Mouse (Mus musculus): Measurements from ENCODE around the gene Wdr13. TPM values are rescaled to one million over a fixed set of nuclear protein-coding genes. Genes with fewer than 3 reads are reported as not detected.

Wdr13 gene
- polyA plus RNA-seq, 1 experiment, result 35.6 TPM

DNA sequence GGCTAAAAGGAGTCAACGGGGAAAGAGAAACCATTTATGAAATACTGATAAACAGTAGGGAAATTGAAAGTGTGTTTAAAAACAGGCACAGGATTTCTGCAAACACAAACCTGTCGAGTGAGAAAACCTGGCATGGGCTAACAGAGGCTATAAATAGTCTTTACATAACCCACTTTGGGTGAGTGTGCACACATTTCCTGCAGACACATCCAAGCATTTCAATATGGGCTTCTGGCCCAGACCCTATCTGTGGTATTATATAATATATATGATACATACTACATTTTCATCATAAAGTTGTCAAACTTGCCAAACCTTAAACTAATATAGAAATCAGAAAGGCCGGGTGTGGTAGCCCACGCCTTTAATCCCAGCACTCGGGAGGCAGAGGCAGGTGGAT is 30.4 kb upstream of the Wdr13 start:
- no peak for TF ChIP-seq CTCF (IDR thresholded peaks at IDR 0.05; ENCODE audit: control insufficient read depth, insufficient read depth, low read length)
- TF ChIP-seq POLR2A (IDR thresholded peaks at IDR 0.05; ENCODE audit: borderline replicate concordance, control insufficient read depth, low read depth, low read length), result no peak
- Histone ChIP-seq H3K27ac (ENCODE audit: control insufficient read depth, insufficient read depth, low read depth, low read length, poor library complexity) (no peak overlapping the region), H3K4me1 (ENCODE audit: control insufficient read depth, insufficient read depth, low read length) (no peaks in the 10 kb centered on the region), H3K4me3 (replicated peaks; ENCODE audit: control insufficient read depth, low read depth, low read length) (no peak overlapping the region)
- 34% methylated on average over 5 of the region's 5 CpGs for WGBS

DNA sequence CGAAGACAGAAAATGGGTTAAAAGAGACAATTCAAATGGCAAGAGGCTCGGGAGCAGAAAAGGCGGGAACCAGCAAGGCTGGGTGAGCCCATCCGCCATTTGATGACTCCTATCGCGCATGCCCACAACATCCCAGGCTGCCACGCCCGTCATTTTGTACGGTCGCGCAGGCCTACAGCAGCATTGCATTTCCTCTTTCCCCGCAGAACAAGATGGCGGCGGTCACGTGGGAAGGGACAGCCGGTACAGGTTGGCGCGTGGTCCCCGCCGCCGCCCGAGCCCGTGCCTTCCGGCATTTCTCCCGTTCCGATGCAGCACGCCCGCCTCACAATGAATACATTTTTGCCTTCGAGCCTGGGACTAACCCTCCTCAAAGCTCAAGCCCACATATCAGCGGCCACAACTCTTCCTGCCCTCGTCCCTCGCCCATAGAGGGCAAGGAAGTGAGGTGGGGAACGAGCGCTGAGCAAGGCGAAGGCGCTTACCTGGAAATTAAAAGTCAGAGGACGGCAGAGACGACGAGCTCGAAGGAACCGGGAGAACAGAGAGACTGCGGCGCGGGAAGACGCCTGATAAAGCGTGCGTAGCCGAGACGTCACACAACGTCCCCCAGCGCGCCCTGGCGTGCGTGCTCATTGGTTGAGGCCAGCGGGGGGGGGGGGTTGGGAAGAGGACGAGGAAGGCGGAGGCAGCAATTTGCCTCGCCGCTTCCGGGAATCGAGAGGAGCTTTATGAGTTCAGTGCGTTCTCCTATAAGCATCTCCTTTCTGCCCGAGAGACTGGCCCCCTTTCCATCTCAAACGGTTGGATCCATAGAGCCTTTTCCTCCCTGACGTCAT is 12.7 kb upstream of the Wdr13 start, which contains the start of gene Rbm3:
TSS of gene Rbm3 (minus strand) at position 728 of the 839 bp plus-strand sequence.
- Histone ChIP-seq H3K4me1 (ENCODE audit: control insufficient read depth, insufficient read depth, low read length) (no peaks in the 10 kb centered on the region), H3K4me3 (replicated peaks; ENCODE audit: control insufficient read depth, low read depth, low read length) (peak within 1 kb of the TSS; percentile 94), H3K27ac (ENCODE audit: control insufficient read depth, insufficient read depth, low read depth, low read length, poor library complexity) (peak within 1 kb of the TSS; percentile 97)
- TF ChIP-seq POLR2A (IDR thresholded peaks at IDR 0.05; ENCODE audit: borderline replicate concordance, control insufficient read depth, low read depth, low read length) (peak; percentile 58; the same call in 1 of the 2 replicates), CTCF (IDR thresholded peaks at IDR 0.05; ENCODE audit: control insufficient read depth, insufficient read depth, low read length) (no peak)
- WGBS, result 16% methylated on average over 62 of the region's 65 CpGs

DNA sequence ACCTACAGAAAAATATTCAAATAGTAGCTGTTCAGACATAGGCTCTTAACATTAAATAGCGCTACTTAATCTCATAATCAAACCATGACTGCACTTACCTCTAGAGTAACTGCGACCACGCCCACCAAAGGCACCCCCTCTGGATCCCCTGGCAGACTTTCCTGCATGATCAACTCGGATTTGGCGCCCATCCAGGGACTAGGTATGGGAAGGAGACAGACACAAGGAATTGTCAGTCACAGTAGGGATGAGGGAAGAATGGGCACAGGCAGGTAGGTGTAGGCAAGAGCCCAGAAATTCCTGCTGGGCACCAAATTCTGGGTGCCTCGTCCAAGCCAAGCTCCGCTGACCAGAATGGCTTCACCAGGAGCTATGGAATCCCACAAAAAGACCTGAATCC is 11.1 kb upstream of the Wdr13 start:
- Histone ChIP-seq H3K4me1 (ENCODE audit: control insufficient read depth, insufficient read depth, low read length) (no peaks in the 10 kb centered on the region), H3K27ac (ENCODE audit: control insufficient read depth, insufficient read depth, low read depth, low read length, poor library complexity) (peak overlapping the region; percentile 70; the same call in 1 of the 2 replicates), H3K4me3 (replicated peaks; ENCODE audit: control insufficient read depth, low read depth, low read length) (peak overlapping the region; percentile 94)
- TF ChIP-seq POLR2A (IDR thresholded peaks at IDR 0.05; ENCODE audit: borderline replicate concordance, control insufficient read depth, low read depth, low read length) (no peak), CTCF (IDR thresholded peaks at IDR 0.05; ENCODE audit: control insufficient read depth, insufficient read depth, low read length) (no peak)
- 57% methylated on average over 7 of the region's 7 CpGs for WGBS

DNA sequence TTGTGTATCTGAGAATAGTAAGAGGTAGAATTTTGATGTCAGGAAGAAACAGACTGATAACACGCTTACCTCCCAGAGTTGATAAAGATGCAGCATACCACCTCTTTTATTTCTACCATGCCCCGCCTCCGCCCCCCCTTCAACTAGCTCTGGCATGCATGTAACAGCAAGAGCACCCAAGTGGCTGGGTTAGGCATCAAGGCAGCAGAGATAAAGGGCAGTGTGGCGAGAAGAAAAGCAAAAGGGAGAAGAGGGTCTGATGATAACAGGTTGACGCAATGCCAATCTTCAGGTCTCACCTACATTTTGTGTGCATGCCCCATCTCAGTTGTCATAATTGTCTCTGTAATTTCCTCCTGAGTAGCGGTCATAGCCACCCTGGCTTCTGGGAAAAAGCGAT is 10.3 kb upstream of the Wdr13 start:
- H3K4me3 ChIP-seq (replicated peaks; ENCODE audit: control insufficient read depth, low read depth, low read length), result no peak overlapping the region
- TF ChIP-seq CTCF (IDR thresholded peaks at IDR 0.05; ENCODE audit: control insufficient read depth, insufficient read depth, low read length), result no peak
- TF ChIP-seq POLR2A (IDR thresholded peaks at IDR 0.05; ENCODE audit: borderline replicate concordance, control insufficient read depth, low read depth, low read length), result no peak
- no peaks in the 10 kb centered on the region for H3K4me1 ChIP-seq (ENCODE audit: control insufficient read depth, insufficient read depth, low read length)
- 71% methylated on average over 7 of the region's 7 CpGs for WGBS
- no peak overlapping the region for H3K27ac ChIP-seq (ENCODE audit: control insufficient read depth, insufficient read depth, low read depth, low read length, poor library complexity)

DNA sequence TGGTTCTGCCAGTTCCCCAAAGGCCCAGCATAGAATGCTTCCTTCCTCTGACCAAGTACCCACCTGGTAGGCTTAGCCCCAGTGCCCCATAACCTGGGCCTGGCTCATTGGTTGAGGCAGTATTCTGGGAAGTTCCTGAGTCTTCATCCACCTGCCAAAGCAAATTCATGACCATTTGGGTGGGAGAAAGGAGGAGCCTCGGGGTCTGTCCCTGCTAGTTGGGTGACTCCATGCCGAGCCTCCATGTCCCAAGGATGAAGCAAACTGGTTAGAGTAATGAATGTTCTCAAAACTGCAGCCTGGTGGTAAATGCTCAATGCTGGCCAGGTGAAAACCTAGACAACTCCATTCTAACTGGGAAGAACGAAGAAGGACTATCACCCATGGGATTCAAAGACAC is 8.4 kb upstream of the Wdr13 start:
- Histone ChIP-seq H3K4me1 (ENCODE audit: control insufficient read depth, insufficient read depth, low read length) (no peaks in the 10 kb centered on the region; the same call in 1 of the 2 replicates), H3K27ac (ENCODE audit: control insufficient read depth, insufficient read depth, low read depth, low read length, poor library complexity) (no peak overlapping the region), H3K4me3 (replicated peaks; ENCODE audit: control insufficient read depth, low read depth, low read length) (no peak overlapping the region)
- 74% methylated on average over 3 of the region's 3 CpGs for WGBS
- TF ChIP-seq POLR2A (IDR thresholded peaks at IDR 0.05; ENCODE audit: borderline replicate concordance, control insufficient read depth, low read depth, low read length), result no peak
- no peak for TF ChIP-seq CTCF (IDR thresholded peaks at IDR 0.05; ENCODE audit: control insufficient read depth, insufficient read depth, low read length)

DNA sequence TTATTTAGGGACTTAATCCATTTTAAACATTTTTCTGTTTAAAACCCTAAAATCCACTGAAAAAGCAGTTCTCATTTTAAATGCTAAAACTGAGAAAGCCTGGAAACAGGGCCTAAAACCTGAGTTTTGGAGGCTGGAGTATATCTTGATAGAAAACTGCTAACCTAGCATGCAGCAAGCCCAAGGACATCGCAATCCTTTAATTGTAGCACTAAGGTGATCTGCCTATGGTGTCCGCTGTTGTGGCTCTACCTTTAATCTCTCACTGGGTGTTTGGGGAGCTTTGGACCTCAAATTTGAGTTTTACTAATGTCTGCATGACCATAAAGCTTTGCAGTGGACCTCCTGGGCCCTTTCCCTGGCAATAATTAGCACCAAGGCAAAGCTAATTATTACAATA is 7.8 kb upstream of the Wdr13 start:
- 98% methylated on average over 2 of the region's 2 CpGs for WGBS
- TF ChIP-seq POLR2A (IDR thresholded peaks at IDR 0.05; ENCODE audit: borderline replicate concordance, control insufficient read depth, low read depth, low read length) (no peak), CTCF (IDR thresholded peaks at IDR 0.05; ENCODE audit: control insufficient read depth, insufficient read depth, low read length) (no peak)
- no peaks in the 10 kb centered on the region; the same call in 1 of the 2 replicates for H3K4me1 ChIP-seq (ENCODE audit: control insufficient read depth, insufficient read depth, low read length)
- H3K4me3 ChIP-seq (replicated peaks; ENCODE audit: control insufficient read depth, low read depth, low read length), result no peak overlapping the region
- no peak overlapping the region for H3K27ac ChIP-seq (ENCODE audit: control insufficient read depth, insufficient read depth, low read depth, low read length, poor library complexity)

DNA sequence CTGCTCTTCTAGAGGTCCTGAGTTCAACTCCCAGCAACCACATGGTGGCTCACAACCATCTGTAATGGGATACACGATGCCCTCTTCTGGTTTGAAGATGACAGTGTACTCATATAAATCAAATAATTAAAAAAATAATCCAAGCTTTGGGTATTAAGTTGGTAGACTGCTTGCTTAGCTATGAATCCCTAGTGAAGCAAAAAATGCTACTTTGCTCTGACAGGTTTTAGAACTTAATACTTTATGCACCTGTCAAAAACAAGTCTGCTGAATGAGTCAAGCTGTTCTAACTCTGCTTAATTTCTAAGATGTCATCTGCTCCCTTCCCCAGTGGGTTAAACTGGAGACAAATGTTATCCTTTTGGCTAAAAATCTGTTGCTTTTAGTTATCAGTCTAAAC is 6.8 kb upstream of the Wdr13 start:
- no peaks in the 10 kb centered on the region; the same call in 1 of the 2 replicates for H3K4me1 ChIP-seq (ENCODE audit: control insufficient read depth, insufficient read depth, low read length)
- TF ChIP-seq CTCF (IDR thresholded peaks at IDR 0.05; ENCODE audit: control insufficient read depth, insufficient read depth, low read length) (no peak), POLR2A (IDR thresholded peaks at IDR 0.05; ENCODE audit: borderline replicate concordance, control insufficient read depth, low read depth, low read length) (no peak)
- 25% methylated on average over 1 of the region's 1 CpGs for WGBS
- H3K4me3 ChIP-seq (replicated peaks; ENCODE audit: control insufficient read depth, low read depth, low read length), result no peak overlapping the region
- no peak overlapping the region for H3K27ac ChIP-seq (ENCODE audit: control insufficient read depth, insufficient read depth, low read depth, low read length, poor library complexity)

DNA sequence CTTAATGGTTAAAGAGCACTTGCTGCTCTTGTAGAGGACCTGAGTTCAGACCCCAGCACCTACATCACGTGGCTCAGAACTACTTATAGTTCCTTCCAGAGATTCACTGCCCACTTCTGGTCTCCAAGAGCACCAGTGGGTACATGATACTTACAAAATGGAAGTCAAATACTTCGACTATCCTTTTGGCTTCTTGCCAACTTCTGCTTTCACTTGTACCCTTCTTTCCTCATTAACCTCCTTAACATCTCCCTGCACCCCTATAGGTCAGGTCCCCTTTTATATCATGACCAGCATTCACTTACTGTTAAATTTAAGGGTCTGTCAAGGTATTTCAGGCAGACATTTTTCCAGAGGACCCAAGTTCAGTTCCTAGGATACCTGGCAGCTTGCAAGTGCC is 3.2 kb upstream of the Wdr13 start:
- Histone ChIP-seq H3K4me1 (ENCODE audit: control insufficient read depth, insufficient read depth, low read length) (no peaks in the 10 kb centered on the region; the same call in 1 of the 2 replicates), H3K4me3 (replicated peaks; ENCODE audit: control insufficient read depth, low read depth, low read length) (no peak overlapping the region), H3K27ac (ENCODE audit: control insufficient read depth, insufficient read depth, low read depth, low read length, poor library complexity) (no peak overlapping the region)
- TF ChIP-seq POLR2A (IDR thresholded peaks at IDR 0.05; ENCODE audit: borderline replicate concordance, control insufficient read depth, low read depth, low read length), result no peak
- TF ChIP-seq CTCF (IDR thresholded peaks at IDR 0.05; ENCODE audit: control insufficient read depth, insufficient read depth, low read length), result no peak
- WGBS, result 35% methylated on average over 2 of the region's 2 CpGs

Measured in bone marrow, adult 2 months (tissue).